Mouse (Mus musculus): ENCODE measurements around the gene Foxc1. TPM values are rescaled to one million over a fixed set of nuclear protein-coding genes. Genes with fewer than 3 reads are reported as not detected.

The Foxc1 gene
- polyA plus RNA-seq, 2 experiments: 0.01 to 0.02 TPM

- no peak for DNase-seq (ENCODE audit: low read depth in 3 of 3, low spot score in 3 of 3)
- WGBS (ENCODE audit: insufficient replicate concordance): 9% methylated on average over 16 of the region's 16 CpGs
- peak overlapping the region; percentile 4 to 53 for H3K4me3 ChIP-seq (ENCODE audit: insufficient read depth in 1 of 2, low read depth in 2 of 2, low read length in 2 of 2)
- no peaks in the 10 kb centered on the region for H3K9me3 ChIP-seq (ENCODE audit: control insufficient read depth, low read length)
- peak overlapping the region; percentile 44 for H3K4me2 ChIP-seq (ENCODE audit: low read depth)
- no peak overlapping the region for H3K27ac ChIP-seq
- H3K4me1 ChIP-seq (replicated peaks; ENCODE audit: control insufficient read depth in 2 of 2, insufficient read depth in 2 of 2, low read length in 1 of 2): no peaks in the 10 kb centered on the region
- TF ChIP-seq EP300 (IDR thresholded peaks at IDR 0.05; ENCODE audit: low read depth): no peak
- no peak for TF ChIP-seq CTCF (IDR thresholded peaks at IDR 0.05; ENCODE audit: low read depth)
- H3K36me3 ChIP-seq (replicated peaks; ENCODE audit: control insufficient read depth, insufficient read depth, low read depth): no peaks in the 10 kb centered on the region
- H3K9ac ChIP-seq (replicated peaks): no peak overlapping the region
- no peak for ATAC-seq (ENCODE audit: insufficient read depth)
- H3K27me3 ChIP-seq (ENCODE audit: control insufficient read depth, insufficient read depth, low read length): peaks cover 96% of the 10 kb centered on the region
These were observed 2.5 kb downstream of the Foxc1 start for GRCm38 (mm10) chr13:31808804-31809420.

GRCm38 (mm10) chr13:31809701-31810100, 3.3 kb downstream of the Foxc1 start:
- H3K36me3 ChIP-seq (replicated peaks; ENCODE audit: control insufficient read depth, insufficient read depth, low read depth): no peaks in the 10 kb centered on the region
- no peak overlapping the region for H3K9ac ChIP-seq (replicated peaks)
- TF ChIP-seq CTCF (IDR thresholded peaks at IDR 0.05; ENCODE audit: low read depth) (no peak), EP300 (IDR thresholded peaks at IDR 0.05; ENCODE audit: low read depth) (no peak)
- H3K27me3 ChIP-seq (ENCODE audit: control insufficient read depth, insufficient read depth, low read length): peaks cover 96% of the 10 kb centered on the region
- no peak overlapping the region for H3K4me3 ChIP-seq (ENCODE audit: insufficient read depth in 1 of 2, low read depth in 2 of 2, low read length in 2 of 2)
- no peak overlapping the region for H3K27ac ChIP-seq
- no peaks in the 10 kb centered on the region for H3K4me1 ChIP-seq (replicated peaks; ENCODE audit: control insufficient read depth in 2 of 2, insufficient read depth in 2 of 2, low read length in 1 of 2)
- no peak overlapping the region for H3K4me2 ChIP-seq (ENCODE audit: low read depth)
- no peaks in the 10 kb centered on the region for H3K9me3 ChIP-seq (ENCODE audit: control insufficient read depth, low read length)
- WGBS (ENCODE audit: insufficient replicate concordance): 16% methylated on average over 6 of the region's 6 CpGs
- no peak for DNase-seq (ENCODE audit: low read depth in 3 of 3, low spot score in 3 of 3)
- no peak for ATAC-seq (ENCODE audit: insufficient read depth)

GRCm38 (mm10) chr13:31810375-31810692, 3.9 kb downstream of the Foxc1 start:
- Histone ChIP-seq H3K4me1 (replicated peaks; ENCODE audit: control insufficient read depth in 2 of 2, insufficient read depth in 2 of 2, low read length in 1 of 2) (no peaks in the 10 kb centered on the region), H3K9ac (replicated peaks) (no peak overlapping the region), H3K4me3 (ENCODE audit: insufficient read depth in 1 of 2, low read depth in 2 of 2, low read length in 2 of 2) (no peak overlapping the region), H3K27me3 (ENCODE audit: control insufficient read depth, insufficient read depth, low read length) (peaks cover 93% of the 10 kb centered on the region), H3K27ac (no peak overlapping the region), H3K9me3 (ENCODE audit: control insufficient read depth, low read length) (no peaks in the 10 kb centered on the region), H3K36me3 (replicated peaks; ENCODE audit: control insufficient read depth, insufficient read depth, low read depth) (no peaks in the 10 kb centered on the region), H3K4me2 (ENCODE audit: low read depth) (no peak overlapping the region)
- ATAC-seq (ENCODE audit: insufficient read depth) (no peak), DNase-seq (ENCODE audit: low read depth in 3 of 3, low spot score in 3 of 3) (no peak)
- WGBS (ENCODE audit: insufficient replicate concordance): 3% methylated on average over 9 of the region's 9 CpGs
- no peak for TF ChIP-seq CTCF (IDR thresholded peaks at IDR 0.05; ENCODE audit: low read depth)
- no peak for TF ChIP-seq EP300 (IDR thresholded peaks at IDR 0.05; ENCODE audit: low read depth)

- Histone ChIP-seq H3K9me3 (ENCODE audit: control insufficient read depth, low read length) (no peaks in the 10 kb centered on the region), H3K4me3 (ENCODE audit: insufficient read depth in 1 of 2, low read depth in 2 of 2, low read length in 2 of 2) (peak overlapping the region in 1 of 2 experiments; percentile 25; a peak in 1 of 4 replicates), H3K9ac (replicated peaks) (no peak overlapping the region), H3K27me3 (ENCODE audit: control insufficient read depth, insufficient read depth, low read length) (peaks cover 90% of the 10 kb centered on the region), H3K4me1 (replicated peaks; ENCODE audit: control insufficient read depth in 2 of 2, insufficient read depth in 2 of 2, low read length in 1 of 2) (no peaks in the 10 kb centered on the region), H3K27ac (no peak overlapping the region), H3K36me3 (replicated peaks; ENCODE audit: control insufficient read depth, insufficient read depth, low read depth) (no peaks in the 10 kb centered on the region), H3K4me2 (ENCODE audit: low read depth) (peak overlapping the region; percentile 34)
- DNase-seq (ENCODE audit: low read depth in 3 of 3, low spot score in 3 of 3) (no peak), ATAC-seq (ENCODE audit: insufficient read depth) (no peak)
- no peak for TF ChIP-seq EP300 (IDR thresholded peaks at IDR 0.05; ENCODE audit: low read depth)
- no peak for TF ChIP-seq CTCF (IDR thresholded peaks at IDR 0.05; ENCODE audit: low read depth)
- WGBS (ENCODE audit: insufficient replicate concordance): 2% methylated on average over 59 of the region's 65 CpGs
These were observed 4.5 kb downstream of the Foxc1 start for GRCm38 (mm10) chr13:31810693-31811541.

- DNase-seq (ENCODE audit: low read depth in 3 of 3, low spot score in 3 of 3) (no peak), ATAC-seq (ENCODE audit: insufficient read depth) (no peak)
- no peaks in the 10 kb centered on the region for H3K4me1 ChIP-seq (replicated peaks; ENCODE audit: control insufficient read depth in 2 of 2, insufficient read depth in 2 of 2, low read length in 1 of 2)
- 17% methylated on average over 40 of the region's 44 CpGs for WGBS (ENCODE audit: insufficient replicate concordance)
- H3K4me3 ChIP-seq (ENCODE audit: insufficient read depth in 1 of 2, low read depth in 2 of 2, low read length in 2 of 2): peak overlapping the region in 1 of 2 experiments; percentile 25; a peak in 1 of 4 replicates
- H3K27ac ChIP-seq: no peak overlapping the region
- peak overlapping the region; percentile 34 for H3K4me2 ChIP-seq (ENCODE audit: low read depth)
- peaks cover 83% of the 10 kb centered on the region for H3K27me3 ChIP-seq (ENCODE audit: control insufficient read depth, insufficient read depth, low read length)
- TF ChIP-seq EP300 (IDR thresholded peaks at IDR 0.05; ENCODE audit: low read depth) (no peak), CTCF (IDR thresholded peaks at IDR 0.05; ENCODE audit: low read depth) (no peak)
- H3K9me3 ChIP-seq (ENCODE audit: control insufficient read depth, low read length): no peaks in the 10 kb centered on the region
- H3K9ac ChIP-seq (replicated peaks): no peak overlapping the region
- no peaks in the 10 kb centered on the region for H3K36me3 ChIP-seq (replicated peaks; ENCODE audit: control insufficient read depth, insufficient read depth, low read depth)
These were observed 5.1 kb downstream of the Foxc1 start for GRCm38 (mm10) chr13:31811542-31812021.

All from liver, embryonic 14.5 days (tissue).